Mouse (Mus musculus) retina, postnatal 1 day (tissue): ENCODE measurements at regions not wholly inside any gene's neighbourhood (a gene's known extent, or its start where the extent isn't known, plus 50 kb on each side); places are given as distances from the start of the nearest gene placed in this dataset.
A peak's percentile ranks its signal among the peaks of the same experiment; 100 is the strongest.

Source experiments
- DNase-seq: peaks from one replicate; pipeline ENCODE4 v3.0.0-alpha.2; 2012

DNA sequence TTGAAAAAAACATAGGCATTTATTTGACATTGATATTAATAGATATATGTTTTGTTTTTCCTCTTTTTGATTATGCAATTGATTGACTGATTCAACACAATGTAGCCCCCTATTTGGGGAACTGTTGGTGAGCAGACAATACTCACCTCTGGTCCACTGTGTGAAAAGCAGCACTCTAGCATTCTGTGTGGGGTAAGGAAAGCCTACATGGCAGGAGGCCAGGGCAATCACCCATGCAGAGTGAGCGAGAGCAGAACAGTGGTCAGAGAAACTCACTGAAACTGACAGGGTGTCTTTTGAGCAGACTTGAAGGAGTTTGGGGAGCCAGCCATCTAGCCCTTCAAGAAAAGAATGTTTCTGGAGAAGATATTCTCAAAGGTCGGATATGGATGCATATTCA is 73.2 kb upstream of the Azi2 start:
- DNase-seq, result no peak

DNA sequence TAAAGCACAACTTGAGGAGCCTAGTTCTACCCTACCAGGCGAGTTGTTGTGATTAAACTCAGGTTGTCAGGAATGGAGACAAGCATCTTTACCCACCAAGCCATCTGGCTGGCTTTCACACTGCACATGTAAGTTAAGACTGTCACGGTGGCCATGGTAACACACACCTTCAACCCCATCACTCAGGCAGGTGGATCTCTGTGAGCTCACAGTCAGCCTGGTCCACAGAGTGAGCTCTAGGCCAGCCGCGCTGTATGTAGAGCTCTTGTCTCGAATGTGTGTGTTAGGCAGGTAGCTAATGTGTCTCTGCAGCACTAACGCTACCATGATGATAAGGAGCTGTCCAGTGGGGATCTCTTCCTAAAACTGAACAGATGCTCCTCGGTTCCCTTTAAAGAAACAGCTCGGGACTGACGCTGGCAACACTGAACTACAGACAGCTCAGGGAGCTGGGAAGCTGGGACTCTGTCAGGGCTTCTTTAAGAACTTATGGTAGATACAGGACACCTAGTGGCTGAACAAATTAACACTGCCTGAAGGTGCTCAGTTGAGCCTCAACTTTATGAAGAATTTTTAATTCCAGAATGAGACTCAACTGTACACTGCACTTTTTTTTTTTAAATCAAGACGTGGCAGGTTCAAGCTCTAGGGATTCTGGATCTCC is 73.8 kb upstream of the Azi2 start:
- DNase-seq, result peak; percentile 55

DNA sequence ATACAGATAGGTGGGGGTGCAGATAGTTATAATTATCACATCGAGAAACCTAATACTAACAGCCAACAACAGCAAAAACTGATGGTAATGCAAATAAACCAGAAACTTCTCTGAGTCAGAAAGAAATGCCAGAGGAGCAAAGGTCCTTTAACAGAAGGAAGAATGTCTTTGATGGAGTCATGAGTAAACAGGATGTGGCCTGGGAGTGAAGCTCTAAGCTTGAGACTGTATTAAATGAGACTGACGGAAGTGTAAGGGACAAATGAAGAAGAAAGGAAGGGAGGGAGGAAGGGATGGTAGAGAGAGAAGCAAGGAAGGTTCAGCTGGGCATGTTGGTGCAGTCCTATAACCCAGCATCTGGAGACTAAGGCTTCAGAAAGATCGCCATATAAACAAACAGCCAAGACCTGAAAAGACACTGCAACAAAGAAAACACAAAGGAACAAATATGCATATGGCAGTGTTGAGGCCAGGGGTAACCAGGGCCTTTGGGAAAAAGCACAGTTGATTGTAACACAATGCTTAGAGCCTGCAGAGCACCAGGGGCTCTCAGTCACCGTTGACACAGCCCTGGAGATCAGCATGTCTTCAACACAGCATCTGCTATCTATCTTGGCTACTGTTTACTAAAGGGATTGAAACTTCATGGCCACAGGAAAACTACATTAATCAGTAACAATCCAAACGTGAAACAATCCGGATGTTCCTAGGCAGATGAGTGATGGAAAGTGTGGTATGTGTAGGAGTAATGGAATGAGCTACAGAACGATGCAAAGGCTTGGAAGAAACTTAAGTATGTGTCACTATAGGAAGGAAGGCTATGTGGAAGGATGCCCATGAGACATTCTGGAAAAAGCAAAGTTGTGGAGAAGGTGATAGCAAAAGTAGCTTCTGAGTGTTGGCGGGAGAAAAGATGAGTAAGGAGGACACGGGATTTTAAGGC is 77.9 kb upstream of the Azi2 start:
- no peak for DNase-seq

DNA sequence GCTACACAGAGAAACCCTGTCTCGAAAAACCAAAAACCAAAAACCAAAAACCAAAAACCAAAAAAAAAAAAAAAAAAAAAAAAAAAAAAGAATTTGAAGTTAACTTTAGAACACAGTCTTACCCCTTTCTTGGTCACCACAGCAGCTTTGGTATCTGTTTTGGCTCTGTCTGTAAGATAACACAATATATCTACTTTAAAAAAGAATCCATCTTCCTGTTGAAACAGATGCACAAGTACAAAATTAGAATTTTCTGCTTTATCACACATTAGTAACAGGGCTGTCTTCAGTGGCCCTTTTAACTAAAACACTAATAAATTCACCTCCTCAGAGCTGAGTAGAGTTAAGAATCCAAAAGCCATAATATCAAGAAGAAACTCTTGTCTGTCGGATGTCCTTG is 80.5 kb upstream of the Azi2 start:
- no peak for DNase-seq

DNA sequence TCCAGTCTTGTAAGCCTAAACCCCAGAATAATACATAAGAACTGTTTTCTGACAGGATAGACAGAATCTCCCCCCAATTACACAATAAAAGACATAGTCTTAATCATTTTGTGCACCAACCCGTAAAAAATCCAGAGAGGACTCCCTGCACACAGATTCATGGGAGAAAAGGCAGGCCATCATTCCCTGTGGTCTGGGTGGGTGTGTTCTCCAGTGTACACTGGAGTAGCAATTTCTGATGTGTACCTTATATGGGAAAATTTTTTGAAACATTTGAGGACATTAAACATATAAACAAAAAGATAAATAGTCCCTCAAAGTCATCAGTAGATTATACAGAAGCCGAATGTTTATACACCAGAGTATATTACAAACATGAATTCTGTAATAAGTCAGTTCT is 83.1 kb upstream of the Azi2 start:
- no peak for DNase-seq

DNA sequence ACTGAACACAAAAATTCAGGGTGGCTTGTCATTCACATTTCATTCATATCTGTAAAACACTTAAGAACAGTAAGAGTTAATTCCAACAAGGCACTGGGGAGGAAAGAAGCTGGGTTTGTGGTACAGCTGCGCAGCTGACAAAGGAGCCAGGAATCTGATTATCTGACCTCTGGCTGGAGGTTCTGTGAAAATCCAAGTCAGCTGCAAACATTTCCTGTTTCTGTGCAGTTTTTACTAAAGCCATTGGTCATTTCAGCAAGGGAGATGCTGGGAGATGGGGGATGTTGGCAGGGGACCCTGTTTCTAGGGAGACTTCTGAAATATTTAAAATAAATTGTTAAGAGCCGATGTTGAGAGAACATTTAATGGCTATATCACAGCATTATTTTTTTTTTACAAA is 83.6 kb upstream of the Azi2 start:
- no peak for DNase-seq

DNA sequence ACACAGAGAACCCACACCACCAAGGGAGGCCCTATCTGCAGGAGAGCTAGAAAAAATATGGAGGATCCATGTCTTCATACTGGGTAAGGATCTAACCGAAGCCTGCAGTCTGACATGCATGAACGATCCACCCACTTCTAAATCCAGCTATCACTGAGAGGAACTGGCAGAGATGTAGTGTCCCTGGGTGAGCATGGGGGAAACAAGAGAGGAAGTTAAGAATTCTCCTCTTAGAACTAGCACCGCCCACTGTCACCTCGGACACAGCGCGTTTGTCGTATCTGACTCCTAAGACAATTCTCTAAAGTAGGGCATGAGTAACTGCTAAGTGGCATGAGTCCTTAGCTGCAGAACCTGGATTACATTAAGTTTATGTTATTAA is 112.8 kb upstream of the Azi2 start:
- DNase-seq, result no peak

DNA sequence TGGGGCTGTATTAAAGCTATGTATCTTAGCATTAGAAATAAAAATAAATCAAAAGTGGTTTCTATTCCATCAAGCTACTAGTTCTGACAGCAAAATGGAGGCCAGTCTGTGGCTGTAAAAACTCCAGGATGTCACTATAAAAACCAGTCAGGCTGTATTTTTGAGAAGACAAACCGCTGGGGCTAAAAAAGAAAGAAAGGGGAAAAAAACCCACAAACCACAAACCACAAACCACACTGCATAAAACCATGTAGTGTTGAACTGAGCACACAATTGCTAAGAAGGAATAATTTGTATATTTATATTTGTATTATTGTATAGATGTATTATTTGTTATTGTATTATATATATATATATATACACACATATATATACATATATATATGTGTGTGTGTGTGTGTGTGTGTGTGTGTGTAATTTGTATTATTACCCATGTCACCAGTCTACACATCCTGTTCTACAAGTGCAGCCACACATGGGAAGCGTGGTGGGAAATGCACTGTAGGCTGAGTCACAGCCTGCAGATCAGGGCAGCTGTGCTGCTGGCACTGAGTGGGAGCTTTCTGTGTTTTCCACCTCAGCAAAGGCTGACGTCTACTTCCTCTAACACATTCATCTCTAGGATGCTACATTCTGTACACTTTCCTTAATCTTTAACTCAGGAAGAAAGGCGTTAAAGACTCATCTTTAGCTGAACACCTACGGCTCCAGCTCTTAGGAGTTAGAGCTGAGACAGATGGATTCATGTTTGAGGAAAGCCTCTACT is 113.4 kb upstream of the Azi2 start:
- DNase-seq, result no peak

DNA sequence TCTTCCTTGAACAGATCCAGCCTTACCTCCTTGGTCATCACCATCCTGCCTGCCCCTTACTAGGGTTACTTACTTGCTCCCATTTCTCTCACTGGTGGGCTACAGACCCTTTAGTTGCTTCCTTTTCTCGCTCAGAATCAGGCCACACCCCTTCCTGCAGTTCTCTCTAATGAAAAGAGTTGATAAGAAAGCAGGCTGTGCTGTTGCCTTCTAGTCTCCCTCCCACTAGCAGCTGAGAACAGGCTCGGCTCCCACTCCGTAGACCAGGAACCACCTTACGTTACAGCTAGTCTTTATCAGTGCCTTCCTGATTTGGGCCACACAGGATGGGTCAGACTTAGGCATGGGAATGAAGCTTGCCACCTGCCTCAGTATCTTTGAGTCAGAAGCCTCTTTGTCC is 117.3 kb upstream of the Azi2 start:
- DNase-seq, result no peak

DNA sequence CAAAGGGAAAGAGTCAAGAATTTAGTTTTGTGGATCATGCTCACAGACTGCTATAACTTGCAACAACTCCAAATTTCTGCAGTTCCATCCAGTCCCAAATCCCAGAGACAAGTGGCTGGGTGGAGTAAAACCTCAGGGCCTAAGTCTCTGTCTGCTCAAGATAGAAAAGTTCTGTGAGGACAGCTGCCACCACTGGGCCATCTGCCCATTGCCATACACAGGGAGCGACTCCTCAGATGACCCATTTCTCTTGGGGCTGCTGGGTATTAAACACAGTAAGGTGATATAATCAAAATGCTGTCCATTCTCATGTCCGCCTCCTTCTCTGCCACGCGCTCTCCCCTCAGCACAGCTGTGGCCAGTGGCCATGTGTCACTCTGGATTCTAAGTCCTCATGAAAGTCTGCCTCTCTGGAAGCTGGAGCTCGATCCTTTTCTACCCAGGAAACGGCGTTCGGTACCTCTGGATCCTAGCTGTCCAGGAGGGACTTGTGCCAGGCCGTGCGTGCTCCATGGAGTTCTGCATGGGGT is 132.3 kb upstream of the Azi2 start:
- no peak for DNase-seq

DNA sequence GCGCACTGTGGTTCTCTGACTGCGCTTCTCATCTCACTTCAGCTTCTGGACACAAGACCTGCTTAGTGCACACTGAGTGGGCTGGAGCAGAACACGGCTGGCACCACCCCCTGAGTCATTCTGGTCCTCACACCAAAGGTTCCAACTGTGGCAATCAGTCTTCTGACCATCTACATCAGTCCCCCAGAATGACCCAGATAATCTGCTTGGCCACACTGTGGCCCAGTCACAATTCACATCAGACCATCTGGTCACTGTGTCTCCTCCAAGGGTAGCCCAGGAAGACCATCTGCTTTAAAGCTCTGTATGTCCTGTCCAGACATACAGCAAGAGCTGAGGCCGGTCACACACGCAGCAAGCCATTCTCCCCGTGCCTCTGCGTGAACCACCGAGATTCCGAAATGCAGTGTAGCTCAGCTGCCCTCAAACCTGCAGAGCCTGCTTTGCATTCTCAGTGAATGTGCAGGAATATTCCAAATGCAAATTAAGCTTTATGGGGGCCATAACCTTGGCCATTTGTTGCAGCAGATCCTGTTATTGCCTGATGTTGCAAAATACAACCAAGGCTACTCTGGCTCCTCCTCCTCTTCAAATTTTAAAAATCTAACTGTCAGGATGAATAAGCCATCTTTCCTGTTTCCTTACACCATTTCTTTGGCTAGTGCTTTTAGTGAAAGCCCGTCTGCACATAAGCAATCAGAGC is 135.1 kb upstream of the Azi2 start:
- DNase-seq, result peak; percentile 48

DNA sequence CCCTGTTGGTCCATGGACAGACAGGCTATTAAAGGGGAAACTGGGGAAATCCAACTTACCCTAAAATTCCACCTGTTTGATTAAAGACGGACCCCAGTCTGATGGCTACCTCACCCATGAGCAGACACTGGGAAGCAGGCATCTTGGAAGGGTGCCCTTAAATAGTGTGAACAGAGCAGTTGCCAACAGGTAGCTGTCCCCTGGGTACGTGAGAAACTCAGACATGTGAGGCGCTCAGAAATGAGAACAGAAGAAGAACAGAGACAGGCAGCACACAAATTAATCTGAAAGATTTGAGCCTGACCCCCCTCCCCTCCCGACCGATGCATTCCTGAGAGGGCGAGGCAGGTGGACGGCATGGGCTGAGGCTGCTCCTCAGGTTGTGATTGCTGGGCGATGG is 135.7 kb upstream of the Azi2 start:
- no peak for DNase-seq

DNA sequence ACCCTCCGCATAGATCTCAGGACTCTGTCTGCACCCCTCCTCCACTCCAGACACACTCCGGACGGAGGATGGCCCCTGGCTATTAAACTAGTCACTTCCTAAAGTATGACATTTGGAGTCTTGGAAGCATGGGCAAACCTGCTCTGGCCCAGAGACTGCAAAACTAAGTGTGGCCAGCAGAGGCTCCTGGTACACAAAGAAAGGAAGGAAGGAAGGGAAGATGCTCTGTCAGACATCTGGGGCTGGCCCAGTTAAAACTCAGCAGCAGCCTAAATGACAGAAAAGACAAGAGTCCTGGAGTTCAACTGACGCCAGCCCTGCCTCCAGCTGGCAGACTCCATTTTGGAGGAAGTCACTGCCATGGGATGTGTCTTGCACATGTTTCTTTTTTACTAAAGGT is 137.3 kb upstream of the Azi2 start:
- peak; percentile 58 for DNase-seq

DNA sequence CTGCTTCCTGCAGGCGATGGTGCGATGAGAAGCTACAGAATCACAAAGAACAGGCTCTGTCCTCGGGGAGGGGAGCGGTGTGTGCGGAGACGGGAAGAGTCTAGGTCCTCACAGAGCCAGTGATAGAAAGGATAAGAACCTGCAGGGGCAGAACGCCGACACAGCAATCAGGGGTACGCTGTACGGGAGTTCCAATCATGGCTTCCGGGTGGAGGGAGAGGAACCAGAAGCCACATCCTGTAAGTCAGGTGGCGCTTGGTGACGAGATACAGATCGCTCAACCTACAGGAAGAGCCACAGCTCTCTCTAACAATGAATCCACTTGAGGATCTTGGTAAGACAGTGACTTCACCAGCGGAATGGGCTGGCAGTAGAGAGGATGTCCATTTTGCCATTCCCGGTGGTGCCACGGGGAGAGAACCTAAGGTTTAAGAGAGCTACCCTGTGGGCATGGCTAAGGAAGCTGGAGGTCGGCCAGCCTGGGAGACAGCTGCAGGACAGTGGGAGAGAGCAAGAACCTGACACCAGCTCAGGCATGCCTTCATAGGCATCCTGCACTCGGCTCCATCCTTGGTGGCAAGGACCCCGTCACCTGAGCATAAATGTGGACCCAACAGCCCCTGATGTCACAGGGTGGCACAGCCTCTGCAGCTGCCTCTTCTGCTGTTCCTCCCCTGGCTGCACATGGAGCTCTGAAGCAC is 137.9 kb upstream of the Azi2 start:
- DNase-seq, result no peak

DNA sequence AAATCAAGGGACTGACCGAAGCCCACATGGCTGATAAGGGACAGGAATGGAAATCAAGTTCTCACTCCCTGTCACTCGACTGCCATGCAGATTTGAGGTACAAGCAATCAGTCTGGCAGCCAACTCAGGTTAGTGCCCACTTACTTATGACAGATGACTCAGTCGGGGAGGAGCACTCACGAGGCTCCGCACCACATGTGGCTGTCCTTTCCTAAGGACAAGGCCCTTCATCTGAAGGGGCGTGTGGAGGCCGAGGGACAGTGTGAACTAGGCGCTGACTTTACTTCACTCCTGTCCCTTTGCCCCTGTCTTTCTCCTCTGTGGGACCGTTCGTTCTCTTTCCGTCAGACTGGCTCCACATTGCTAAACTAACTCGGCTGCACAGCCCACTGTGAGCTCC is 139.7 kb upstream of the Azi2 start:
- DNase-seq, result no peak

DNA sequence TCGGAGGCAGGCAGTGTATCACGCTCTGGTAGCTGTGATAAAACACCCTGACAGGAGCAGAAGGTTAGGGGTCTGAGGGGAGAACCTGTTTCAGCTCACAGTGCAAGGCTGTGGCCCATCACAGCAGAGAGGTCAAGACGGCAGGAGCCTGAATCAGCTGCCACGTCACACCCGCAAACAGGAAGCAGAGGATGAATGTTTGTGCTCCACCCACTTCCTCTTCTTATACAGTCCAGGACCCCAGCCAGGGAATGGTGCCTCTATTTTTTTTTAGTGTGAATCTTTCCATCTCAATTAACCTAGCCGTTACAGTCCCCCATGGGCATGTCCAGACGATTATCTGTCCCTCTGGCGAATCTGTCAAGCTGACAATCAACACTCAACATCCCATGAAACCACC is 143.8 kb upstream of the Azi2 start:
- DNase-seq, result no peak

DNA sequence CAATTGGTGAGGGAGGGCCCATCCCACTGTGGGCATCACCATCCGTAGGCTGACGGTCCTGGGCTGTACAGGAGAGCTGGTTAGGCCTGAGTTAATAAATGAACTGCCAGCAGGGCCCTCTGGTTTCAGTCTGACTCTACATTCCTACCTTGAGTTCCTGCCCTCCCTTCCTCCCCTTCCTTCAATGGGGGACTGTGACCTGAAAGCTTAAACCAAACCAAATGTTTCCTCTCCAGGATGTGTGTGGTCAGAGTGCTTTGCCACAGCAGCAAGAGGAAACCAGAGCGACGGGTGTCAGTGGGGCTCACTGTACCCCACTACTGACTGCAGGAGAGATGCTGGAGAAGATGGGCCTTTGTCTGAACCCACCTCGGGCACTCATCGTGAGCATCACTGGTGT is 147.7 kb upstream of the Azi2 start:
- no peak for DNase-seq

DNA sequence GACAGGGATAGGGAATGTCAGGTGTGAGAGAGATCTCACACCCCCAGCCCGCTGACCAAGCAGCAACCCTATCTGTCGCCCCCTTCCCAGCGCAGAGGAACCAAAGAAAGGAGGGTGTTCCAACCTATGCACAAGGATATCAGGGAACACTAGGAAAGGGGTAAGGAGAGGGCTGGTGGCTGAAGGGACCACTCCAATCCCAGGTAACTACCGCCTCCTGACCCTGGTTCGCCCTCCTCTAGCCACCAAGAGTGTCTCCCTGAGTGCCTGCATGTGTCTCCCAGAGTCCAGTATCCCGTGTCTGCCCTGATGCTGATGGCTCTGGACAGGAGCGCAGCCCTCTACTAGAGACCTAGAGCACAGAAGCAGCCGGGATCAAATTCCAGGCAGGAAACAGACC is 167.1 kb upstream of the Azi2 start:
- peak; percentile 36 for DNase-seq

DNA sequence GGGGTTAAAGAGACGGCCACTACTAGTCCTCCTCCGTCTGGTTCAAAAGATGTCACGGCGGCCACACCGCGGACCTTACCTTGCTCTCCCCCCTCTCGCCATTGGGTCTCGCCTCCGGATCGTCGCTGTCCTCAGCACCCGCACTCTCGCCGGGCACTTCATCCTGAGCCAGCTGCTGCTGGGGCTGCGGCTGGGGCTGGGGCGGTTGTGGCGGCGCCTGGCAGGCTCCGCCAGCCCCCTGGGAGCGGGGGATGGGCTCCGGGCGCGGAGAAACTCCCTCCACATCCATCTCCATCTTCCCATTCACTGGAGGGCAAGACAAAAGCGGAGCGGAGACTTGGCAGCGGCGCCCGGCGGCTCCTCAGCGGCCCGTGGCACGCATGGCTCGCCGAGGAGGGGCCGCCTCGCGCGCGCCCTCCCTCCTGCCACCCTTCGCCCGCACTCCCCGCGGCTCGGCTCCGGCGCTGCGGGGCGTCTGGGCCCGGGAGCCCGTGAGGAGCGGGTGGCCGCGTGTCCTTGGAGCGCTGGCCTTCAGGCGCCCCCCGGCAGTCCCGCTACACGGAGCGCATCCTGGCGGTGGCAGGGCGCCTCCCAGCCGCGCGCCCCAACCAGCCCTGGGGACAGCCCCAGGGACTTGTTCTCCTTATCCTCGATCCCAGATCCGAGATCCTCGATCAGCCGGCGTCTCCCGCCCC is 167.8 kb upstream of the Azi2 start:
- peak; percentile 64 for DNase-seq

DNA sequence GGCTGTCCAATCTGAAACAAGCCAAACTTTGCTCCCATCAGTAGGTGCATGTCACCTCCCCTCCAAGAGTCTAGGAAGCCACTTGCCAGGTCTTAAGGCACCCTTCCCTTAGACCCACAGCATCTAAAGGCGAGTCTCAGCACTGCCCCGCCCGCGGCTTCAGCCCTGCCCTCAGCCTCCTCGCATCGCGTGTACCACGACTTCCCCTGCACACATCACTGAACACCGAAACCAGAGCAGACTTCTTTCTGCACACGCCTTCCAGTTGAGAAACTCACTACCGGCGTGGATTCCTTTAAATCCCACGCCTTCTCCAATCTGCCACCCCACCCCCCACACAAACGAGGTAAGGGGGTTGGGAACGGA is 168.3 kb upstream of the Azi2 start:
- peak; percentile 64 for DNase-seq

DNA sequence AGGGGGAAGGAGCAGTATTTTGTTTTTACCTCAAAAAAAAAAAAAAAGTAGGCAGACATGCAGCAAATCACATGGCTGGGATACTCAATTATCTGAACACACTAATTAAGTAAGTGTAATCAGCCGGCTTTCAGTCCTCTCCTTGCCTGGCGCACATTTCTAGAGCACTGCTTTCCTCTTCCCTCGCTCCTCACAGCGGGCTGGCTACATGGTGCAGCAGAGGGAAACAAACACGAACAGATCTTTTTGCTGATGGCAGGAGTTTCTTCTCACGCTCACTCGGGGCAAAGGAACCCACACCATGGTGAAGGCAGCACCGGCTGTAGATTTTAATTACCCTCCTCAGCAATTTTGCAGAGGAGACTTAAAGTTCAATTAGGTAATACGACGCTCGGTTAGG is 169.7 kb upstream of the Azi2 start:
- DNase-seq, result peak; percentile 51

DNA sequence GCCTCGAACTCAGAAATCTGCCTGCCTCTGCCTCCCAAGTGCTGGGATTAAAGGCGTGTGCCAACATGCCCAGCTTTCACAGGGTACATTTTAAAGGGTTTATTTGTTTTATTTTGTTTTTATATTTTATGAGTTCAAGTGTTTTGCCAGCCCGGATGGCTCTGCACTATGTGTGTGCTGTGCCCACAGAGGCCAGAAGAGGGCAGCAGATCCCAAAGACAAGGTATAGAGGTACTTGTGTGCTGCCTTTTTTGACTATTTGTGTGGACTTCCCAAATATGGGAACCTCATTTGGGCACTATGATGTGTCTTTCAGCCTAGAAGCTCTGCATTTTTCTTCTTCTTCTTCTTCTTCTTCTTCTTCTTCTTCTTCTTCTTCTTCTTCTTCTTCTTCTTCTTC is 176.4 kb upstream of the Azi2 start:
- DNase-seq, result no peak
